Mouse (Mus musculus) lung, embryonic 16.5 days (tissue): ENCODE results near the gene Hamp. TPM values are rescaled to one million over a fixed set of nuclear protein-coding genes. Genes with fewer than 3 reads are reported as not detected.
"Not testable (repeated sequence)": the region's sequence is repeated elsewhere in the genome, so short reads cannot be mapped to it uniquely, and the experiment has no call there.

Source experiments
- ATAC-seq: fragments of 200-750 bp; cut with Nextera tagmentation; 2 replicates; pipeline ENCODE4 v1.8.0; 2017; ENCODE audit warnings: low read depth, mild to moderate bottlenecking, moderate library complexity
- H3K27ac ChIP-seq: fragments of 300-500 bp; sonication (generic); 2 replicates; pipeline ENCODE4 v1.5.1; 2014; ENCODE audit warnings: mild to moderate bottlenecking, control low read depth, low read length
- H3K27me3 ChIP-seq: fragments of 300-500 bp; sonication (generic); 2 replicates; pipeline ENCODE4 v1.6.1; 2014; ENCODE audit warnings: low read depth, low read length, mixed read lengths; ENCODE audit not compliant: control insufficient read depth, insufficient read depth
- H3K36me3 ChIP-seq: fragments of 300-500 bp; sonication (generic); 2 replicates; pipeline ENCODE4 v1.6.1; 2014; ENCODE audit warnings: low read length; ENCODE audit not compliant: control insufficient read depth, insufficient read depth
- H3K4me1 ChIP-seq: fragments of 300-500 bp; sonication (generic); replicated peaks from 2 replicates; pipeline ENCODE4 v1.6.1; 2014; ENCODE audit warnings: low read length, mixed read lengths; ENCODE audit not compliant: control insufficient read depth, insufficient read depth
- H3K4me2 ChIP-seq: fragments of 300-500 bp; sonication (generic); 2 replicates; pipeline ENCODE4 v1.6.1; 2014; ENCODE audit warnings: low read depth, low read length, control low read depth
- H3K4me3 ChIP-seq: fragments of 300-500 bp; sonication (generic); 2 replicates; pipeline ENCODE4 v1.5.1; 2014; ENCODE audit warnings: mild to moderate bottlenecking, low read length, control low read depth
- H3K9ac ChIP-seq: fragments of 300-500 bp; sonication (generic); 2 replicates; pipeline ENCODE4 v1.6.1; 2014; ENCODE audit warnings: low read length, control low read depth
- H3K9me3 ChIP-seq: fragments of 300-500 bp; sonication (generic); 2 replicates; pipeline ENCODE4 v1.6.1; 2016; ENCODE audit warnings: low read length; ENCODE audit not compliant: control insufficient read depth
- WGBS: fragments of 180-500 bp; shearing (Covaris S2); extraction: QIAGEN DNeasy Blood & Tissue Kit; methylation state at CpG from one replicate; pipeline ENCODE4 v1.1.7; 2014; 5-methylcytosine and 5-hydroxymethylcytosine counted together
- polyA plus RNA-seq: library from polyadenylated mRNA; unstranded; fragments of >200 nt; fragmentation: Nextera tagmentation; extraction: Ambion mirVana; gene quantifications from 2 replicates; pipeline ENCODE4 v1.2.1, GENCODE M21; 2015

The Hamp gene
- polyA plus RNA-seq, 1 experiment from 2014 or later = not detected

- no peaks in the 10 kb centered on the region for H3K4me1 ChIP-seq
- no peak for ATAC-seq
- H3K4me3 ChIP-seq = no peak overlapping the region
- no peak overlapping the region for H3K4me2 ChIP-seq
- H3K9ac ChIP-seq = no peak overlapping the region
- H3K36me3 ChIP-seq = no peaks in the 10 kb centered on the region
- no peak overlapping the region for H3K27ac ChIP-seq
- no peaks in the 10 kb centered on the region for H3K27me3 ChIP-seq
- H3K9me3 ChIP-seq = no peaks in the 10 kb centered on the region
- 46% methylated on average over 3 of the region's 3 CpGs for WGBS
Observed at GRCm38 (mm10) chr7:30924071-30924470, 19.8 kb downstream of the Hamp start.

- H3K27me3 ChIP-seq, H3K4me1 ChIP-seq, H3K4me3 ChIP-seq, H3K27ac ChIP-seq, H3K9me3 ChIP-seq, ATAC-seq, H3K9ac ChIP-seq, H3K36me3 ChIP-seq, H3K4me2 ChIP-seq: not testable (repeated sequence)
- WGBS = 47% methylated on average over 3 of the region's 3 CpGs
Observed at GRCm38 (mm10) chr7:30922490-30922889, 21.3 kb downstream of the Hamp start.

- Histone ChIP-seq H3K9ac (no peak overlapping the region), H3K4me1 (no peaks in the 10 kb centered on the region), H3K4me2 (no peak overlapping the region), H3K27me3 (no peaks in the 10 kb centered on the region), H3K36me3 (no peaks in the 10 kb centered on the region), H3K4me3 (no peak overlapping the region), H3K9me3 (no peaks in the 10 kb centered on the region), H3K27ac (no peak overlapping the region)
- ATAC-seq = no peak
- WGBS = 61% methylated on average over 3 of the region's 3 CpGs
Observed at GRCm38 (mm10) chr7:30920217-30920616, 23.6 kb downstream of the Hamp start.

DNA sequence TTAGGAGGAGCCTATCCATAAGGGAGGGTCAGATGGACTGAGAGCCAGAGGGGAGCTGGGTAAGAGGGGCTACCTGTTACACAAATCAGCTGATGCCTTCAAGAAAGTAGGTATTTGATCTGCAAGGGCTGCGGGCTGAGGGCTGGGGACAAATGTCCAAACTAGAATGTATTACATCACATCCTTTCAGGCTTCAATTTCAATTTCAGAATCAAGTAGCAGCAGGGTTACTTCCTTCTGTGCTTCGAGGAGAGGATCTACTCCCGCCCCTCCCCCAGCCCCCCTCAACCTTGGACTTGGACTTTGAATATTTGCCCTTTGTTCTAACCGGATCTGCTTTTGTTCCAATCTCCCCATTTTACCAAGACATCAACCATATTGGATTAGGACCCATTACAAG, 26.6 kb downstream of the Hamp start:
- H3K4me3 ChIP-seq = no peak overlapping the region
- H3K27ac ChIP-seq = no peak overlapping the region
- no peak for ATAC-seq
- H3K4me2 ChIP-seq = no peak overlapping the region
- peaks cover 4% of the 10 kb centered on the region; the same call in 1 of the 2 replicates for H3K4me1 ChIP-seq
- no peak overlapping the region for H3K9ac ChIP-seq
- WGBS = 49% methylated on average over 4 of the region's 4 CpGs
- no peaks in the 10 kb centered on the region for H3K9me3 ChIP-seq
- no peaks in the 10 kb centered on the region for H3K27me3 ChIP-seq
- no peaks in the 10 kb centered on the region for H3K36me3 ChIP-seq

GRCm38 (mm10) chr7:30916713-30917112, 27.1 kb downstream of the Hamp start:
- H3K4me3 ChIP-seq = no peak overlapping the region
- ATAC-seq = no peak
- 27% methylated on average over 6 of the region's 6 CpGs for WGBS
- H3K9me3 ChIP-seq = no peaks in the 10 kb centered on the region
- no peak overlapping the region for H3K9ac ChIP-seq
- no peak overlapping the region for H3K27ac ChIP-seq
- peaks cover 4% of the 10 kb centered on the region; the same call in 1 of the 2 replicates for H3K4me1 ChIP-seq
- no peaks in the 10 kb centered on the region for H3K27me3 ChIP-seq
- no peaks in the 10 kb centered on the region for H3K36me3 ChIP-seq
- H3K4me2 ChIP-seq = no peak overlapping the region

DNA sequence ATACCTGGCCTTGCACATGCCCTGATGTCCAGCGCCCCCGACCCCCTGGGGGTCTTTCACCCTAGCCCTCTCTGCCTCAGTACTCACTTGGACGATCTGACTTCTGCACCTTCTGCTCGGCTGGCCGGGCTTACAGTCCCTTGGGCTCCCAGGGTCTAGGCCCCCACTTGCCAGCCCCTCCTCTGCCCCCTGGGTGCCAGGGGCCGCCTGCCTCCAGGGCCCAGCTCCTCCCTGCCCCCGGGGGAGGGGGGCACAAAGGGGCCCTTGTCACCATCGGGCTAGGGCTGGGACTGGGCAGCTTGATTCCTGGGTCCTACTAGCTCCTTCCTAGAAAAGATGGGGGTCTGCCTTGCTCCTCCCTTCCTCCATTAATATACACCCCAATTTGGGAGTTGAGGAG, 29.1 kb downstream of the Hamp start, which contains the start of gene Mag:
TSS of gene Mag (minus strand) at position 142 of the 400 bp plus-strand sequence.
- Histone ChIP-seq H3K9ac (no peak within 1 kb of the TSS), H3K27ac (no peak within 1 kb of the TSS), H3K36me3 (no peaks in the 10 kb centered on the region), H3K4me3 (no peak within 1 kb of the TSS), H3K4me2 (no peak within 1 kb of the TSS), H3K9me3 (no peaks in the 10 kb centered on the region), H3K27me3 (no peaks in the 10 kb centered on the region), H3K4me1 (peaks cover 4% of the 10 kb centered on the region; the same call in 1 of the 2 replicates)
- 71% methylated on average over 8 of the region's 8 CpGs for WGBS
- no peak; the same call in 1 of the 2 replicates for ATAC-seq

DNA sequence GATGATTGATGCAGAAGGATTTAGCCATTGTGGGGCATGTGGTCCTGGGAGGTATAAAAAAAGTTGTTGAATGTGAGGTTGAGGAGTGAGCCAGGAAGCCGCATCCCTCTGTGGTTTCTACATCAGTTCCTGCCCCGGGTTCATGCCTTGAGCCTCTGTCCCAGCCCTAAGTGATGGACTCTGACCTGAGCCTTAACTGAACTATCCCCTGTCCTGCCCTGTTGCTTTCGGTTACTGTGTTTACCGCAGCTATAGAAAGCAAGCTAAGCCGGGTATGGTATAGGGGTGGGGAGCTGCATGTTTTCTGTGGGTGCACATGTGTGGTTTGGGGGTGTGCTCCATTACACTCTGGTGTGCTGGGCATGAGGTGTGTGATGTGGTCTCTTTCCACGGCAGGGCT, 34.1 kb downstream of the Hamp start:
- H3K27ac ChIP-seq = no peak overlapping the region
- 75% methylated on average over 6 of the region's 6 CpGs for WGBS
- no peak overlapping the region for H3K9ac ChIP-seq
- no peak overlapping the region for H3K4me3 ChIP-seq
- H3K9me3 ChIP-seq = no peaks in the 10 kb centered on the region
- peaks cover 7% of the 10 kb centered on the region; the same call in 1 of the 2 replicates for H3K4me1 ChIP-seq
- no peak for ATAC-seq
- H3K4me2 ChIP-seq = no peak overlapping the region
- no peaks in the 10 kb centered on the region for H3K36me3 ChIP-seq
- peaks cover 3% of the 10 kb centered on the region; the same call in 1 of the 2 replicates for H3K27me3 ChIP-seq

GRCm38 (mm10) chr7:30908992-30909431, 34.8 kb downstream of the Hamp start:
- Histone ChIP-seq H3K4me3 (peak overlapping the region; percentile 32), H3K36me3 (no peaks in the 10 kb centered on the region), H3K4me2 (peak overlapping the region; percentile 56), H3K27ac (no peak overlapping the region), H3K4me1 (peaks cover 7% of the 10 kb centered on the region; the same call in 1 of the 2 replicates), H3K9ac (peak overlapping the region; percentile 19; the same call in 1 of the 2 replicates), H3K9me3 (no peaks in the 10 kb centered on the region), H3K27me3 (peaks cover 3% of the 10 kb centered on the region; the same call in 1 of the 2 replicates)
- WGBS = 17% methylated on average over 17 of the region's 17 CpGs
- no peak; the same call in 1 of the 2 replicates for ATAC-seq

DNA sequence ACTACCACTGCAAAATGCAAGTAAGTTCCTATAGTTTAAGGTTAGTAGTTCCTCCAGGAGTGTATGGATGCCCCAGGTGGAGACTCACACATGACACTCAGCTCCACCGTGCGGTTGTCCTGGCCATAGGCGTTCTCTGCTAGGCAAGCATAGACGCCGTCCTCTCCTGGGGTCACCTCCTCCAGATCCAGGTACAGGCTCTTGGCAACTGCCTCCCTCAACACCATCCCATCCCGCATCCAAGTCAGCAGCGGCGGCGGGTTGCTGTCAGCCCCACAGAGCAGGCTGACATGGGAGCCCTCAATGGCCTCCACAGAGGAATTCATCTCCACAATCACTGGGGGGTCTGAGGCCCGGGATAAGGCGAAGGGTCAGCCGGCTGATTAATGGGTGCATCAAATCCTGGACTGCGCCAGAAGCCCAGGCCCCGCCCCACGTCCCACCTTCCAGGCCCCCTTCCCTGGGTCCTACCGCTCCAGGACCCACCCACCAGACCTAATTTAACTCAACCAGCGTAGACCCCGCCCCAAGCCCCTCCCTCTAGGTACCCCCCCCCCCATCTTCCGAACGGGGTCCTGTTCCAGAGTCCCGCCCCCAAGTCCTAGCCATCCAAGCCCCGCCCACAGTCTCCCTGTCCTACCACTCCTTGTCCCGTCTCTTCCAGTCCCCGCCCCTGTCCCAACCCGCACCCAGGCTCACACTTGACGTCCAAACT, 35.4 kb downstream of the Hamp start:
- ATAC-seq = peak; percentile 73; the same call in 1 of the 2 replicates
- peaks cover 7% of the 10 kb centered on the region; the same call in 1 of the 2 replicates for H3K4me1 ChIP-seq
- H3K4me2 ChIP-seq = peak overlapping the region; percentile 56
- H3K9me3 ChIP-seq = no peaks in the 10 kb centered on the region
- peak overlapping the region; percentile 32 for H3K4me3 ChIP-seq
- H3K9ac ChIP-seq = no peak overlapping the region; the same call in 1 of the 2 replicates
- H3K36me3 ChIP-seq = no peaks in the 10 kb centered on the region
- peaks cover 3% of the 10 kb centered on the region; the same call in 1 of the 2 replicates for H3K27me3 ChIP-seq
- WGBS = 0% methylated on average over 25 of the region's 26 CpGs
- no peak overlapping the region for H3K27ac ChIP-seq
